Mouse (Mus musculus): ENCODE measurements at regions not wholly inside any gene's neighbourhood (a gene's known extent, or its start where the extent isn't known, plus 50 kb on each side); places are given as distances from the start of the nearest gene placed in this dataset.

GRCm38 (mm10) chr1:164564847-164565246 is 106.7 kb upstream of the Atp1b1 start:
- TF ChIP-seq CTCF (IDR thresholded peaks at IDR 0.05; ENCODE audit: borderline replicate concordance, insufficient read depth, low read length) (no peak), POLR2A (IDR thresholded peaks at IDR 0.05; ENCODE audit: low read depth, low read length) (no peak)
